Mouse (Mus musculus) liver, embryonic 14.5 days (tissue): ENCODE measurements around the gene Fbln1. TPM values are rescaled to one million over a fixed set of nuclear protein-coding genes. Genes with fewer than 3 reads are reported as not detected.
A peak's percentile ranks its signal among the peaks of the same experiment; 100 is the strongest.

Experiments used
- ATAC-seq: fragments of 200-750 bp; cut with Nextera tagmentation; 2 replicates; pipeline ENCODE4 v1.8.0; 2017; ENCODE audit warnings: moderate number of reproducible peaks, mild to moderate bottlenecking, moderate library complexity; ENCODE audit not compliant: insufficient read depth
- DNase-seq, 3 experiments: peaks; one replicate each; pipeline ENCODE4 v3.0.0-alpha.2; 2012 to 2013; ENCODE audit warnings: low read depth in 3 of 3, low spot score in 3 of 3
- H3K27ac ChIP-seq: fragments of 300-500 bp; sonication (generic); 2 replicates; pipeline ENCODE4 v1.5.1; 2014; ENCODE audit warnings: moderate library complexity, mild to moderate bottlenecking, control low read depth, inconsistent platforms
- H3K27me3 ChIP-seq: fragments of 300-500 bp; sonication (generic); 2 replicates; pipeline ENCODE4 v1.6.1; 2014; ENCODE audit warnings: mild to moderate bottlenecking, low read length, moderate library complexity; ENCODE audit not compliant: control insufficient read depth, insufficient read depth
- H3K36me3 ChIP-seq: fragments of 300-500 bp; sonication (generic); replicated peaks from 2 replicates; pipeline ENCODE4 v1.6.1; 2014; ENCODE audit warnings: low read depth; ENCODE audit not compliant: control insufficient read depth, insufficient read depth
- H3K4me1 ChIP-seq, 2 experiments: fragments of 200-500 bp in 1 of 2; fragments of 300-500 bp in 1 of 2; sonication (generic) in 1 of 2; replicated peaks; 2 replicates each; pipeline ENCODE4 v1.6.1; 2012 to 2014; ENCODE audit warnings: antibody characterized with exemption in 1 of 2, inconsistent platforms in 1 of 2, low read length in 1 of 2; ENCODE audit not compliant: control insufficient read depth in 2 of 2, insufficient read depth in 2 of 2
- H3K4me2 ChIP-seq: fragments of 300-500 bp; sonication (generic); 2 replicates; pipeline ENCODE4 v1.6.1; 2014; ENCODE audit warnings: low read depth, mild to moderate bottlenecking, control low read depth, moderate library complexity
- H3K4me3 ChIP-seq, 2 experiments: fragments of 200-500 bp in 1 of 2; fragments of 300-500 bp in 1 of 2; sonication (generic) in 1 of 2; 2 replicates each; pipeline ENCODE4 v1.5.1; 2012 to 2014; ENCODE audit warnings: low read depth in 2 of 2, low read length in 2 of 2, mild to moderate bottlenecking in 2 of 2, control low read depth in 1 of 2, inconsistent platforms in 1 of 2, moderate library complexity in 1 of 2; ENCODE audit not compliant: insufficient read depth in 1 of 2
- H3K9ac ChIP-seq: fragments of 300-500 bp; sonication (generic); replicated peaks from 2 replicates; pipeline ENCODE4 v1.6.1; 2014; ENCODE audit warnings: mild to moderate bottlenecking, control low read depth, moderate library complexity
- H3K9me3 ChIP-seq: fragments of 300-500 bp; sonication (generic); 2 replicates; pipeline ENCODE4 v1.6.1; 2016; ENCODE audit warnings: low read length, mixed read lengths; ENCODE audit not compliant: control insufficient read depth
- CTCF ChIP-seq: IDR thresholded peaks from 2 replicates; pipeline ENCODE4 v1.5.1; 2016; ENCODE audit warnings: antibody characterized with exemption, low read depth, control low read depth
- EP300 ChIP-seq: IDR thresholded peaks from 2 replicates; pipeline ENCODE4 v1.6.1; 2016; ENCODE audit warnings: antibody characterized with exemption, low read depth
- WGBS: fragments of 180-500 bp; shearing (Covaris S2); extraction: QIAGEN DNeasy Blood & Tissue Kit; methylation state at CpG from one replicate; pipeline ENCODE4 v1.1.7; 2014; ENCODE audit not compliant: insufficient replicate concordance; 5-methylcytosine and 5-hydroxymethylcytosine counted together
- polyA plus RNA-seq, 2 experiments: library from polyadenylated mRNA; depleted of rRNA in 1 of 2; stranded (reverse) in 1 of 2; unstranded in 1 of 2; fragments of >200 nt; fragmentation: Nextera tagmentation in 1 of 2; extraction: Ambion mirVana in 1 of 2; gene quantifications; 2 replicates each; pipeline versions ENCODE4 v1.2.1 to v1.2.3; 2012 to 2014

Fbln1 gene
- polyA plus RNA-seq, 2 experiments: 4.9 to 5.4 TPM

DNA sequence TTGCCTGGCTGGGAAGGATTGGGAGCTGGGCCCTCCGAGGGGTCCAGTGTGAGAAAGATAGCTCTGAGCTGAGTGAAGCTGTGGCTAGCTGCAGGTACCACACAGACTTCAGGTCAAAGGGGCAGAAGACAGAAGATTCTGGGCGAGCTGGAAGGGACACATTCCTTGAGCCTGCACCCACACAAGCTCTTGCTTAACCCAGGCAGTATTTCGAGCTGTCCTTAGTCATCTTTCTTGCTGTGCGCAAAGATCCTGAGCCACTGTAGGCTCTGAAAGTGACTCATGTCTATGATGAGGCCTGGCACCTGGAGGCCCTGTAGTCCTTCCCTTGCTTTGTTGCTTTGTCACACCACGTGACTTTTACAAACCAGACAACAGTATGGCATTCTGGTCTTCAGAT is 76.3 kb downstream of the Fbln1 start:
- TF ChIP-seq CTCF (no peak), EP300 (no peak)
- no peaks in the 10 kb centered on the region for H3K9me3 ChIP-seq
- ATAC-seq: no peak
- H3K9ac ChIP-seq: no peak overlapping the region
- no peak overlapping the region for H3K27ac ChIP-seq
- H3K4me2 ChIP-seq: no peak overlapping the region
- H3K27me3 ChIP-seq: no peaks in the 10 kb centered on the region
- no peaks in the 10 kb centered on the region for H3K36me3 ChIP-seq
- H3K4me1 ChIP-seq: no peaks in the 10 kb centered on the region
- no peak overlapping the region for H3K4me3 ChIP-seq
- no peak for DNase-seq
- 46% methylated on average over 5 of the region's 5 CpGs for WGBS

DNA sequence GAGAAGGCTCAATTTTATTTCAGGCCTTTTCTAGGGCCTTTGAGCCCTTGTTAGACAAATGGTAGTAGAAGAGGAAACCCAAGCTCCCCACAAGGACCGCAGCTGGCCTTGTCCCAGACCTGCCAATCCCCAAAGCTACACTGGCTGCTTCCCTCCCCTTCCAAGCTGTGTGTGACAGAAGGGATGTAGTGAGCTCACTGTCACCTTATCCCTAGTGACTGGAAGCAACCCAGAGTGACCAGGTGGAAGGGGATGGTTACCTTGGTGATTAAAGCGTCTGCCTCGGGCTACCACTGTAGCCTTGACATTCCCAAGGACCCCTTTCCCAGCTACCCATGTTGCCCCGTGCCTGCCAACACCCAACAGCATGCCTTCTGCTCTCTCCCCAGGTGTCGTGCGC is 78.9 kb downstream of the Fbln1 start:
- H3K27ac ChIP-seq: no peak overlapping the region
- DNase-seq (no peak), ATAC-seq (no peak)
- H3K4me2 ChIP-seq: no peak overlapping the region
- 75% methylated on average over 6 of the region's 6 CpGs for WGBS
- no peak overlapping the region for H3K9ac ChIP-seq
- TF ChIP-seq CTCF: no peak
- no peak for TF ChIP-seq EP300
- no peaks in the 10 kb centered on the region for H3K36me3 ChIP-seq
- no peak overlapping the region for H3K4me3 ChIP-seq
- H3K27me3 ChIP-seq: no peaks in the 10 kb centered on the region
- H3K4me1 ChIP-seq: no peaks in the 10 kb centered on the region
- H3K9me3 ChIP-seq: no peaks in the 10 kb centered on the region

DNA sequence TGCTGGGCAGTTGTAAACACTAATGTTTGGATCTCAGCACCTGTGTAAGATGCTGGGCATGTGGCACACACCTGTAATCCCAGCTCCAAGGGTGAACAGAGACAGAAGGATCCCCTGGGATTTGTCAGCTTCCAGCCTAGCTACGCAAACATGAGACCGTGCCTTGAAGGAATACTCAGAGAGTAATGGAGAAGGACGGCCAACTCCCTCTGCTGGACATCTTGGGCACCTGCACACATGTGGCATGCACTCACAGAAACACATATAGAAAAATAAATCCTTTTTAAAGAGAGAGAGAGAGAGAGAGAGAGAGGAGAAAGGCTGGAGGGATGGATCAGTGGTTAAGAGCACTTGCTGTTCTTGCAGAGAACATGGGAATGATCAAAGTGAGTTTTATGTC is 88.9 kb downstream of the Fbln1 start:
- TF ChIP-seq CTCF (peak; percentile 40), EP300 (no peak)
- 70% methylated on average over 3 of the region's 3 CpGs for WGBS

DNA sequence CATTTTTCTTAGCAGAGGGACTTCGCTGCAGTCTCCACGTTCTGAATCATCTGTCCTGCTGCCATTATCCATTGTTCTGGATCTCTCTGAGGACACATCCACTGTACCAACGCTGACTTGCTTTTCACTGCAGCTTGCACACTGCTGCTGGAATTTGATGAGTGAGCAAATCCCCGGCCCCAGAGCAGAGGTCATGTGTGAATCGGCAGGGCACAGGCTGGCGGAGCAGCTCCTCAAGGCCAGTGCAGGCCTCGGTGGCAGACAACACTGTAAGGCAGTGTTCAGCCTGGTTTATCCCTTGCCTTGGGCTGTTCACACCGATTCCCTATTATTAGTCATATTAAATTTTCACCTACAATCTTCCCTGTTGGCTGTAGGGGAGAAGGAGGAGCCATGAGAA is 89.8 kb downstream of the Fbln1 start:
- H3K9me3 ChIP-seq: no peaks in the 10 kb centered on the region
- no peak overlapping the region for H3K4me3 ChIP-seq
- ATAC-seq (no peak), DNase-seq (no peak)
- H3K36me3 ChIP-seq: no peaks in the 10 kb centered on the region
- TF ChIP-seq EP300: no peak
- no peak for TF ChIP-seq CTCF
- no peak overlapping the region for H3K4me2 ChIP-seq
- H3K27ac ChIP-seq: no peak overlapping the region
- no peaks in the 10 kb centered on the region for H3K27me3 ChIP-seq
- H3K4me1 ChIP-seq: peaks cover 0 to 7% of the 10 kb centered on the region in 2 experiments; a peak in 2 of 4 replicates
- no peak overlapping the region for H3K9ac ChIP-seq
- 60% methylated on average over 8 of the region's 8 CpGs for WGBS

More for the DNA sequence above, 88.9 kb downstream of the Fbln1 start:
- no peak overlapping the region for H3K27ac ChIP-seq
- no peak overlapping the region for H3K4me2 ChIP-seq
- ATAC-seq (no peak), DNase-seq (no peak)
- H3K4me3 ChIP-seq: no peak overlapping the region
- no peak overlapping the region for H3K9ac ChIP-seq
- H3K9me3 ChIP-seq: no peaks in the 10 kb centered on the region
- peaks cover 0 to 7% of the 10 kb centered on the region in 2 experiments; a peak in 2 of 4 replicates for H3K4me1 ChIP-seq
- no peaks in the 10 kb centered on the region for H3K36me3 ChIP-seq
- H3K27me3 ChIP-seq: no peaks in the 10 kb centered on the region

DNA sequence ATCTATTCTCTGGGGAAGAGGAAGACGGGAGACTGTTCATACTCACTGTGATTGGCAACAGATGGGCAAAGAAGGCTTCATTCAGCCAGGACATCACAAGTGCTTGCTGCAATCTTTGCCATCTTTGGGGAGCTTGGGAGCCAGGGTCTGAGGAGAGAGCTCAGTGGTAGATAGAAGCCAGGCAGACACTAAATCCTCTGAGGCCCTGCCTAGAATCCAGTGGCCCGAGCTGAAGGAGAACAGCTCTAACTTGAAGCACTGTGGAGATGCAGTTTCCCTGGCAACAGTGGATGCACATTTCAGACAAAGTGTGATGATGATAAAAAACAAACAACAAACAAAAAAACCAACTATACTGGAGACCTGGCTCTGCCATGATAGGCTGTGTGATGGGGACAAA is 90.2 kb downstream of the Fbln1 start:
- WGBS: 45% methylated on average over 2 of the region's 2 CpGs
- TF ChIP-seq EP300 (no peak), CTCF (no peak)
- ATAC-seq (no peak), DNase-seq (no peak)
- H3K27ac ChIP-seq: no peak overlapping the region
- peaks cover 0 to 7% of the 10 kb centered on the region in 2 experiments; a peak in 2 of 4 replicates for H3K4me1 ChIP-seq
- H3K27me3 ChIP-seq: no peaks in the 10 kb centered on the region
- no peak overlapping the region for H3K4me2 ChIP-seq
- no peaks in the 10 kb centered on the region for H3K9me3 ChIP-seq
- H3K36me3 ChIP-seq: no peaks in the 10 kb centered on the region
- H3K9ac ChIP-seq: no peak overlapping the region
- H3K4me3 ChIP-seq: no peak overlapping the region
